Mouse (Mus musculus): ENCODE measurements at regions not wholly inside any gene's neighbourhood (a gene's known extent, or its start where the extent isn't known, plus 50 kb on each side); places are given as distances from the start of the nearest gene placed in this dataset.

- no peak for DNase-seq (ENCODE audit: low read depth, low spot score)
Measured at GRCm38 (mm10) chr8:7024336-7024735, 1636.7 kb downstream of the Efnb2 start.

GRCm38 (mm10) chr8:7011881-7012280 is 1649.2 kb downstream of the Efnb2 start:
- DNase-seq (ENCODE audit: low read depth, low spot score) = no peak

GRCm38 (mm10) chr8:6991516-6991915 is 1669.5 kb downstream of the Efnb2 start:
- no peak for DNase-seq (ENCODE audit: low read depth, low spot score)

GRCm38 (mm10) chr8:6989359-6990095 is 1671.5 kb downstream of the Efnb2 start:
- DNase-seq (ENCODE audit: low read depth, low spot score) = no peak

- DNase-seq (ENCODE audit: low read depth, low spot score) = peak; percentile 69
Measured at GRCm38 (mm10) chr8:6973961-6974360, 1687.1 kb downstream of the Efnb2 start.

GRCm38 (mm10) chr8:6963006-6963799 is 1697.8 kb downstream of the Efnb2 start:
- DNase-seq (ENCODE audit: low read depth, low spot score) = no peak

- DNase-seq (ENCODE audit: low read depth, low spot score) = no peak
Measured at GRCm38 (mm10) chr8:6958086-6958485, 1703.0 kb downstream of the Efnb2 start.

GRCm38 (mm10) chr8:6954251-6954650 is 1706.8 kb downstream of the Efnb2 start:
- no peak for DNase-seq (ENCODE audit: low read depth, low spot score)

GRCm38 (mm10) chr8:6922467-6922866 is 1738.6 kb downstream of the Efnb2 start:
- DNase-seq (ENCODE audit: low read depth, low spot score) = no peak

GRCm38 (mm10) chr8:6907682-6908081 is 1753.4 kb downstream of the Efnb2 start:
- no peak for DNase-seq (ENCODE audit: low read depth, low spot score)

GRCm38 (mm10) chr8:6891456-6891855 is 1769.6 kb downstream of the Efnb2 start:
- DNase-seq (ENCODE audit: low read depth, low spot score) = no peak

- DNase-seq (ENCODE audit: low read depth, low spot score) = no peak
Measured at GRCm38 (mm10) chr8:6886779-6887402, 1774.2 kb downstream of the Efnb2 start.

- no peak for DNase-seq (ENCODE audit: low read depth, low spot score)
Measured at GRCm38 (mm10) chr8:6884828-6885227, 1776.2 kb downstream of the Efnb2 start.

GRCm38 (mm10) chr8:6882626-6883025 is 1777.5 kb upstream of the Slc10a2 start:
- no peak for DNase-seq (ENCODE audit: low read depth, low spot score)

Data from ES-CJ7 (cell line).